Mouse (Mus musculus) layer of hippocampus, postnatal 14 days (tissue): ENCODE results near the gene Rtn4rl1. TPM values are rescaled to one million over a fixed set of nuclear protein-coding genes. Genes with fewer than 3 reads are reported as not detected.
"Not testable (repeated sequence)": the region's sequence is repeated elsewhere in the genome, so short reads cannot be mapped to it uniquely, and the experiment has no call there.

Experiments
- DNase-seq, 2 experiments: peaks; one replicate each; pipeline ENCODE4 v3.0.0; 2021 to 2022; ENCODE audit warnings: low spot score in 2 of 2, mixed read lengths in 1 of 2
- total RNA-seq, 2 experiments: library from RNA; stranded (reverse); gene quantifications; 2 replicates each; pipeline ENCODE4 v1.2.3; 2021

The Rtn4rl1 gene
- total RNA-seq, 2 experiments from 2014 or later = 82.1 to 83.1 TPM

- DNase-seq = no peak
Observed at GRCm38 (mm10) chr11:75164750-75165149, 28.8 kb upstream of the Rtn4rl1 start.

- DNase-seq = peak in 1 of 2 experiments; percentile 74
Observed at GRCm38 (mm10) chr11:75165441-75166192, 28.0 kb upstream of the Rtn4rl1 start.

DNA sequence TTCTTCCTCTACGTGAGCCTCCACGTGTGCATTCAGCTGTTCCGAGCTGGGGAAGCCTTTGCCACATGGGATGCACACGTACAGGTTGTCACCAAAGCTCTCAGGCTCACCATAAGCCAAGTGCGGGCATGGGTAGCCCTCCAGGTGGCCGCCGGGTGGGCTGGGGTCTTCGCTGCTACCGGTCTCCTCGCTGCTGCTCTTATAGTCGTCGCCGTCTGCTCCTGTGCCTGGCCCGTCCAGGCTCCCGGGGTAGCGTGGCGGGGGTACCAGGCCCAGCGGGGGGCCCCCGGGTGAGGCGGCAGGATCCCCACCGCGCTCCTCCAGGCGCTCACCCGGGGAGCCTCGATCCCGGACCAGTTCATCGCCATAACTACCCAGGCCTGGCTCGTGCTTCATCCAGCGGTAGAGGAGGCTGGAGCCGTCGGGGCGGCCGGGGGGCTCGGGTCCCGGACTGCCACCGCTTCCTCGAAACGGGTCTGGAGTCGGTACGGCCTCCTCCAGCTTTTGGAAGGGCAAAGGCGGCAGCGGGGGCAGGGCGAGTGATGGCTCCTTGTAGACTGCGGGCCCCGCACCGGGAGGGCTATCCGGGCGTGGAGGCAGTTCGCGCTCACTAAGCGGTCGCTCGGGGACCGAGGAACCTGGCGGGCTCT, 27.3 kb upstream of the Rtn4rl1 start:
- DNase-seq = no peak

- DNase-seq = no peak
Observed at GRCm38 (mm10) chr11:75166861-75167642, 26.5 kb upstream of the Rtn4rl1 start.

DNA sequence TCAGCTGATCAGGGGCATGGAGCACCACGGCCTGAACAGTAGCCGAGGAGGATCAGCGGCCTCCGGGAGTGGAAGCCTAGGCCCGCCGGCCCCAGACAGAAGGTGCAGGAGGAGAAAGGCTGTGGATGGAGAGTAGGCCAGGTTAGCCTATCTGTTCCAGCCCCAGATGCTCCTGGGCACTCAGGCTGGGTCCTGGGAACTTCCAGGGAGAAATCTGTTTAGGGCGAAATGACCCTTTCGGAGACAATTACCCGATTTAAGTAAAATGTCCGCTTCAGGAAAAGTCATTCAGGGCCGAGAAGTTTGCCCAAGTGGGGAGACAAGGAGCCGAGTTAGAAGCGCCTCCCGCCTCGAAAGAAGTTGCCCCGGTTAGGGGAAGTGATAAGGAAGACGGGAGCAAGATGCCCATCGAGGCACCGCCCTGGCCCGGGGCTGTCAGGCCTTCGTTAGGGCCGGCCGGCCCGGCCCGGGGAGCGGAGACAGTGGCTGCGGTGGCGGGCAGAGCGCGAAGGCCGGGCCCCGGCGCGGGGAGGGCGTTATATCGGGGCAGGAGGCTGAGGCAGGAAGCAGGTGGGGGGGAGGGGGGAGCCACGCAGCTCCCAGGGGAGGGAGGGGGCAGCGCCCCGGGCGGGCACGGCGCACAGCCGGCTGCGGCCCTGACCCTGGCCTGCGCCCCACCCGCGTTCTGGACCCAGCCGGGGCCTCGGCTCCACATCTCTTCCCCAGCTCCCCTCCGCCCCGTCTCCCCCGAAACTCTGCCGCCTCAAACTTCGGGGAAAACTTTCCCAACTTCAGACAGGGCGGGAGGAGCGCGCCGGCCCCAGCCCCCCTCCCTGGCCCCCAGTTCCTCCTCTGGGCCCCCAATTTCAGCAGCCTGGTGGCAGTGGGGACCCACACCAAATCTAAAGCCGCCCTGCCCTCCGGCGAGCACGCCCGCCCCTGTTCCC, 25.7 kb upstream of the Rtn4rl1 start:
- DNase-seq = no peak

DNA sequence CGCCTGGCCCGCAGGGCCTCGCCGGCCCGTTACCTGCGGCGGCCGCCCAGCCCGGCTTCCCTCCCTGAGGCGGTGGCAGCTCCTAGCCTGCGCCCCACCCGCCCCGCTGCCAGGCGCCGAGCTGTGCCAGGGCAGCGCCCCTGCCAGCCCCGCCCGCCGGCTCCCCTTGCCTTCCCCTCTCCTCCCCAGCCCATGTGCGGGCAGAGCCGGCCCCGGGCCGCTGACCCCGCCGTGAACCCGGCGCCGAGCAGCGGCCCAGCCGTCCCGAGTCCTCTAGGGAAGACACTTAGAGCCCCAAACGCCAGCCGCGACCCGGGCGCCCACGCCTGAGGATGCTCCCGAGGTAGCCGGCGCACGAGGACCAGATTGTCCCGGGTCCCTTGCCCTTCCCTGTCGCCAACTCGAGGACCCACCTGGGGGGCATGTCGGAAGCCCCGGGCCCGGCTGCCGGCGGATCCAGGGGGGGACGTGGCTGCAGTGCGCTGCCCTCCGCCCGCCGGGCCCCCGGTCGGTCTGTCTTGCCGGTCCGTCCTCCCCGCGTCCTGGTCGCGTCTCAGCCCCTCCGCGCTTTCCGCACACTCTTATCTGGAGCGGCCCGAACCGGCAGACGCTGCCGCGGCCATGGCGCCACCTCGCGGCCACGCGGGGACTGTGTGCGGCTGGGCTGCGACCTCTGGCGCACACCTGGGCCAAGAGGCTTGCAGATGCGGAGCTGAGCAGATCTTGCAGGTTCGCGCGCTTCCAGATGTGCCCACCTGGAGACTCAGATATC, 24.8 kb upstream of the Rtn4rl1 start:
- DNase-seq = peak; percentile 75 to 77

GRCm38 (mm10) chr11:75169405-75170080, 24.0 kb upstream of the Rtn4rl1 start, which contains the start of gene Hic1:
Gene Hic1 (minus strand): TSS chr11:75169519.
- no peak for DNase-seq

GRCm38 (mm10) chr11:75170136-75170751, 23.3 kb upstream of the Rtn4rl1 start:
- peak; percentile 90 to 92 for DNase-seq

DNA sequence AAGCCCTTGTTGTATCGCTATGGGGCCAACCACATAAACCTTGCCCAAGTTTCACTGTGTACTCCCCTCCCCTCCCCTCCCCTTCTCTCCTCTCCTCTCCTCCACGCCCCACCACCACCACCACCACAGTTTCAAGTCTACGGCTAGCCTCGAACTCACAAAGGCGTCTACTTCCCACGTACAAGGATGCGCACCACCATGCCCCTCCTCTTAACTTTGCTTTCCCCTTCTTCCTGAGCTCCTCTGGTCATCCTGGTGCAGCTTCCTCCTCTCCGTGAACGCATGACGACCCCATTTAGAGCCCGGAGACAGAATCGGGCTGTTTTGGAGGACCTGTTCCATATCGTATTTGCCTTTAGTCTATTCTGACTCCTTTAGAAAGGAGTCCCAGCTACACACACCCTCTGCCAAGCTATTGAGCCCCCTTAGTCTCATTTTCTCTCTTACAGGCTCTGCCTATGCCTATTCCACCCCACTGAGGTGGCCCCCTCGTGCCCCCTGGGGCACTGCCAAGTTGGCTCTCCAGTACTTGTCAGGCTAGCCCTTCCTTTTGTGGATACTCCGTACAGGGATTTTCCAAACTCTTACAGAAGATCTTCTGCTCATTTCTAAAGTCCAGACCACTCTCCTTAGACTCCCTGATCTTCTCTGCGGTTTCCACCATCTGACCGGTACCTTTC, 22.3 kb upstream of the Rtn4rl1 start:
- no peak for DNase-seq

GRCm38 (mm10) chr11:75172151-75173094, 21.2 kb upstream of the Rtn4rl1 start:
- peak in 1 of 2 experiments; percentile 69 for DNase-seq

GRCm38 (mm10) chr11:75173095-75173798, 20.3 kb upstream of the Rtn4rl1 start:
- DNase-seq = peak; percentile 93 to 96

DNA sequence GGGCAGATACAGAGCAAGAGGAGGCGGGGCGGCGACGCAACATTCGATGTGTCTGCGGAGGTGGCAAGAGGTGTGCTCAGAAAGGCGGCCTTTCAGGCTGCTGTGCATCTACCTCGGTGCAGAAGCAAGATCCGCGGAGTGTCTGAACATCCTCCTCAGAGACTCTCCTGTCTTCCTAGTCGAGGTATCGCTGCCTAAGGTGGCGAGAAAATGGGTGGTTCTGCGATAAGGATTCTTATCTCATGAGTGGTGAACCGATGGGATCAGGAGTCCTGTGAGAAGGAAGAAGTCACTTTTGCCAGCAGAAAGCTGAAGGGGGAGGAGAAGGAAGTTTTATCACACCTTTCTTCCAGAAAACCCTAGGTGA, 19.8 kb upstream of the Rtn4rl1 start:
- DNase-seq = no peak

DNA sequence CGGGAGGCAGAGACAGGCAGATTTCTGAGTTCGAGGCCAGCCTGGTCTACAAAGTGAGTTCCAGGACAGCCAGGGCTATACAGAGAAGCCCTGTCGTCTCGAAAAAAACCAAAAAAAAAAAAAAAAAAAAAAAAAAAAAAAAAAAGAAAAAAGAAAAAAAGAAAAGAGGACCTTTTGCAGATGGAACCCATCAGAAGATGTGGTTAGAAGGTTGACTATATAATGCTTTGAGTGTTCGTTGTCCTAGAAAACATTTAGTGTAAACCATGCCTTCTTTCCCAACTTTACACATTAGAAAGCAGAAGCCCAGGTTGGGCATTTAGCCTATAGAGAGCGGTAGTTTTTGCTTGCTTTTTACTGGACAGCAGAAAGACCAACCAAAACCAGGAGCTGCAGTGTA, 19.0 kb upstream of the Rtn4rl1 start:
- DNase-seq = not testable (repeated sequence)

DNA sequence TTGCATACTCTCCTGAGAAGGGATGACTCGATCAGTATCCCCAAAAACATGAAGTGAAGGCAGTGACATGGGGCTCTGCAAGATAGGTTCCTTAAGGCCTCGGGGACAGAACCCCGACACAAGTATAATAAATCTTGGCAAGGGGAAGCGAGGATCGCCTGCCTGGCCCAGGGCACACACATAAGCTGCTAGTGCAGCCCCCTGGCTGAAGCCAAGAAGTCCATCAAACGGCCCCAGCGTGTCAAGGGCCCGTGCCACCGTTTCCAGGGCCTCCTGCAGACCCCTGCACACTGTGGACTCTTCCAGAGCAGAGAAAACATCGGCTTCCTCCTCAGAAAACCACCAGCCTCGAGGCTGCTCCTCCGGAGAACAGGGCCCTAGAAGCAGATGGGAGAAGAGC, 15.6 kb upstream of the Rtn4rl1 start:
- no peak for DNase-seq

DNA sequence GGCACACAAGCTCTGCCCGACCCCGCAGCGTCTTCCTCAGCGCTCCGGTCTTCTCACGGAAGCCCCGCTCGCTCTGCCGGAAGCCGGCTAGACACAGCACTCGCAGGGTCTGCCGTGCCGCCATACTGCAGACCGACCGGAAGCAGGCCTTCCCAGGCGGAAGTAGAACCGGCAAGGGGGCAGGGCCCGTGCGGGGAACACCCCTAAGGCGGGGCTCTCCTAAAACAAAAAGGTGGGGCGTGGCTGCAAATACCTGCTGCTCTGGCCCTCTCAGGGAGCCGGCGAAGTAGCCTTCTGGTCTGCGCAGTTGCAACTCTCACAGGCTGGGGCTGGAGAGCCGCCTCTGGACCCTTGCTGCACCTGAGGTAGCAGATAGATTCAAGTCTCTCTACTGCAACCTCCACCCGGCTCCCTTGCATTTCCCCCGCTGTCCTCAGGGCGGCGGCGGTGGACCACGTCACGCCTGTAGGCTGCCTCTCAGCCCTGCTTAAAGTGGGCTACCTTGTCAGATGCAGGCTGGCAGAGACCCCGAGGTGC, 14.8 kb upstream of the Rtn4rl1 start, which contains the start of gene Ovca2:
Ovca2 (minus strand) TSS at position 164 of the 537 bp plus-strand sequence.
- peak; percentile 93 to 95 for DNase-seq

DNA sequence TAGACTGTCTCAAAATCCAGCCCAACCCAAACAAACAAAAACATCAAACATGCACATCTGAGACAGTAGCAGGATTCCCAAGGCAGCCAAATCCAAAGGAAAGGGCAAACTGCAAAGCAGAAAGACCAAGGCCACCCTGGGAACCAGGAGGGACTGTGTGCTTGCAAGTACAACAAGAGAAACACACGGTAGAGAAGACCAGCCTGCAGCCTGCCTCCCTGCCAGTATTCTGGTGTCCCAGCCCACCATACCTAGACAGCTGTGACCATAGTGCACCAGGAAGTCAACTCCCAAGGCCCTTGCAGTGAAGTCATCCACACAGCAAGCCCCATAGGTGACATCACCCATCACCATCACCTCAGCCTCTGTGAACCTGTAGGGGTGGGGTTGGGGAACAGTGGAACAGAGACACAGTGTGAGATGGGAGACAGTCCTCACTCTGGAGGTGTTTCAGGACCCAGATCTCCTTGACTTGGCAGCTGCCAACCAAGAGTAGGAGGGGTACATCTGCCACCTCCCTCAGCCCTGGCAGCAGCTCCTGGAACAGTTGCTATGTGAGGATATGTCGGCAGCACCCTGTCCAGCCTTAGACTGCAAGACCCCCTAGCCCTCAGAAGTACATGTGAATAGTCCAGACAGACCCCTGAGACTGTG, 9.5 kb upstream of the Rtn4rl1 start:
- DNase-seq = no peak
